Mouse (Mus musculus) intestine, embryonic 16.5 days (tissue): ENCODE results near the gene Snx1. TPM values are rescaled to one million over a fixed set of nuclear protein-coding genes. Genes with fewer than 3 reads are reported as not detected.

ENCODE experiments used
- ATAC-seq: fragments of 200-750 bp; cut with Nextera tagmentation; 2 replicates; pipeline ENCODE4 v1.8.0; 2017; ENCODE audit warnings: moderate TSS enrichment, moderate library complexity
- H3K27ac ChIP-seq: fragments of 300-500 bp; sonication (generic); 2 replicates; pipeline ENCODE4 v1.5.1; 2014; ENCODE audit warnings: mild to moderate bottlenecking, low read length
- H3K27me3 ChIP-seq: fragments of 300-500 bp; sonication (generic); replicated peaks from 2 replicates; pipeline ENCODE4 v1.6.1; 2014; ENCODE audit warnings: low read length, control low read depth, mixed read lengths; ENCODE audit not compliant: control insufficient read depth, insufficient read depth
- H3K36me3 ChIP-seq: fragments of 300-500 bp; sonication (generic); 2 replicates; pipeline ENCODE4 v1.6.1; 2014; ENCODE audit warnings: low read length, control low read depth; ENCODE audit not compliant: control insufficient read depth, insufficient read depth
- H3K4me1 ChIP-seq: fragments of 300-500 bp; sonication (generic); 2 replicates; pipeline ENCODE4 v1.6.1; 2014; ENCODE audit warnings: low read length, control low read depth, mixed read lengths; ENCODE audit not compliant: control insufficient read depth, insufficient read depth
- H3K4me2 ChIP-seq: fragments of 300-500 bp; sonication (generic); 2 replicates; pipeline ENCODE4 v1.6.1; 2014; ENCODE audit warnings: low read depth, low read length, control low read depth
- H3K4me3 ChIP-seq: fragments of 300-500 bp; sonication (generic); 2 replicates; pipeline ENCODE4 v1.5.1; 2014; ENCODE audit warnings: mild to moderate bottlenecking, low read length
- H3K9ac ChIP-seq: fragments of 300-500 bp; sonication (generic); 2 replicates; pipeline ENCODE4 v1.6.1; 2014; ENCODE audit warnings: low read depth, low read length
- H3K9me3 ChIP-seq: fragments of 300-500 bp; sonication (generic); 2 replicates; pipeline ENCODE4 v1.6.1; 2016; ENCODE audit warnings: low read length, control low read depth; ENCODE audit not compliant: control insufficient read depth
- WGBS: fragments of 180-500 bp; shearing (Covaris S2); extraction: QIAGEN DNeasy Blood & Tissue Kit; methylation state at CpG from one replicate; pipeline ENCODE4 v1.1.7; 2014; 5-methylcytosine and 5-hydroxymethylcytosine counted together
- polyA plus RNA-seq: library from polyadenylated mRNA; unstranded; fragments of >200 nt; fragmentation: Nextera tagmentation; extraction: Ambion mirVana; gene quantifications from 2 replicates; pipeline ENCODE4 v1.2.1, GENCODE M21; 2015

The Snx1 gene
- polyA plus RNA-seq, 1 experiment from 2014 or later, result 149 TPM

- no peaks in the 10 kb centered on the region for H3K36me3 ChIP-seq
- ATAC-seq, result no peak
Observed at GRCm38 (mm10) chr9:66121421-66121820, 5.0 kb downstream of the Snx1 start.

GRCm38 (mm10) chr9:66120945-66121344, 5.4 kb downstream of the Snx1 start:
- Histone ChIP-seq H3K4me2 (no peak overlapping the region), H3K4me3 (no peak overlapping the region), H3K9me3 (no peaks in the 10 kb centered on the region), H3K9ac (no peak overlapping the region), H3K27me3 (no peaks in the 10 kb centered on the region), H3K4me1 (peaks cover 18% of the 10 kb centered on the region), H3K36me3 (no peaks in the 10 kb centered on the region), H3K27ac (no peak overlapping the region)
- 73% methylated on average over 3 of the region's 3 CpGs for WGBS
- ATAC-seq, result no peak

More at GRCm38 (mm10) chr9:66121421-66121820, 5.0 kb downstream of the Snx1 start:
- Histone ChIP-seq H3K9me3 (no peaks in the 10 kb centered on the region), H3K27ac (no peak overlapping the region), H3K9ac (no peak overlapping the region), H3K27me3 (no peaks in the 10 kb centered on the region), H3K4me2 (no peak overlapping the region), H3K4me3 (no peak overlapping the region), H3K4me1 (peaks cover 18% of the 10 kb centered on the region)

- ATAC-seq, result no peak
- WGBS, result 87% methylated on average over 4 of the region's 4 CpGs
- no peak overlapping the region for H3K27ac ChIP-seq
- H3K4me1 ChIP-seq, result peaks cover 11% of the 10 kb centered on the region
- H3K4me3 ChIP-seq, result no peak overlapping the region
- H3K36me3 ChIP-seq, result no peaks in the 10 kb centered on the region
- H3K9me3 ChIP-seq, result no peaks in the 10 kb centered on the region
- H3K27me3 ChIP-seq, result no peaks in the 10 kb centered on the region
- H3K4me2 ChIP-seq, result no peak overlapping the region
- no peak overlapping the region for H3K9ac ChIP-seq
Observed at GRCm38 (mm10) chr9:66120106-66120505, 6.3 kb downstream of the Snx1 start.

- H3K27me3 ChIP-seq, result no peaks in the 10 kb centered on the region
- H3K9ac ChIP-seq, result no peak overlapping the region
- peaks cover 9% of the 10 kb centered on the region for H3K4me1 ChIP-seq
- no peak overlapping the region for H3K4me3 ChIP-seq
- no peak for ATAC-seq
- H3K4me2 ChIP-seq, result no peak overlapping the region
- H3K27ac ChIP-seq, result no peak overlapping the region
- no peaks in the 10 kb centered on the region for H3K36me3 ChIP-seq
- no peaks in the 10 kb centered on the region for H3K9me3 ChIP-seq
- 91% methylated on average over 2 of the region's 2 CpGs for WGBS
Observed at GRCm38 (mm10) chr9:66119498-66119897, 6.9 kb downstream of the Snx1 start.

- H3K4me1 ChIP-seq, result peaks cover 6% of the 10 kb centered on the region
- no peak overlapping the region for H3K27ac ChIP-seq
- no peak for ATAC-seq
- 62% methylated on average over 8 of the region's 8 CpGs for WGBS
- H3K4me2 ChIP-seq, result no peak overlapping the region
- no peaks in the 10 kb centered on the region for H3K36me3 ChIP-seq
- no peak overlapping the region for H3K4me3 ChIP-seq
- no peaks in the 10 kb centered on the region for H3K27me3 ChIP-seq
- H3K9me3 ChIP-seq, result no peaks in the 10 kb centered on the region
- H3K9ac ChIP-seq, result no peak overlapping the region
Observed at GRCm38 (mm10) chr9:66116890-66117289, 9.5 kb downstream of the Snx1 start.

GRCm38 (mm10) chr9:66114341-66114740, 12.0 kb downstream of the Snx1 start:
- no peaks in the 10 kb centered on the region for H3K36me3 ChIP-seq
- H3K27ac ChIP-seq, result no peak overlapping the region
- H3K4me2 ChIP-seq, result no peak overlapping the region
- no peak overlapping the region for H3K4me3 ChIP-seq
- peaks cover 6% of the 10 kb centered on the region for H3K4me1 ChIP-seq
- H3K9me3 ChIP-seq, result no peaks in the 10 kb centered on the region
- 93% methylated on average over 3 of the region's 3 CpGs for WGBS
- H3K9ac ChIP-seq, result no peak overlapping the region
- H3K27me3 ChIP-seq, result no peaks in the 10 kb centered on the region
- no peak for ATAC-seq

- Histone ChIP-seq H3K4me3 (no peak overlapping the region), H3K9me3 (no peaks in the 10 kb centered on the region), H3K9ac (no peak overlapping the region), H3K4me2 (no peak overlapping the region), H3K36me3 (0 out of 2 replicates have a peak, but pooled peaks cover 7% of the 10 kb centered on the region), H3K4me1 (no peaks in the 10 kb centered on the region), H3K27me3 (no peaks in the 10 kb centered on the region), H3K27ac (no peak overlapping the region)
- WGBS, result 81% methylated on average over 8 of the region's 8 CpGs
- ATAC-seq, result no peak
Observed at GRCm38 (mm10) chr9:66110611-66111379, 15.6 kb downstream of the Snx1 start.

- no peaks in the 10 kb centered on the region for H3K4me1 ChIP-seq
- 0 out of 2 replicates have a peak, but pooled peaks cover 7% of the 10 kb centered on the region for H3K36me3 ChIP-seq
- no peak overlapping the region for H3K4me2 ChIP-seq
- H3K4me3 ChIP-seq, result no peak overlapping the region
- no peak overlapping the region for H3K27ac ChIP-seq
- no peaks in the 10 kb centered on the region for H3K27me3 ChIP-seq
- H3K9ac ChIP-seq, result no peak overlapping the region
- WGBS, result 64% methylated on average over 8 of the region's 8 CpGs
- no peak for ATAC-seq
- H3K9me3 ChIP-seq, result no peaks in the 10 kb centered on the region
Observed at GRCm38 (mm10) chr9:66110126-66110525, 16.3 kb downstream of the Snx1 start.

- no peak overlapping the region for H3K27ac ChIP-seq
- ATAC-seq, result no peak
- H3K4me1 ChIP-seq, result no peaks in the 10 kb centered on the region
- 97% methylated on average over 1 of the region's 1 CpGs for WGBS
- H3K36me3 ChIP-seq, result 0 out of 2 replicates have a peak, but pooled peaks cover 7% of the 10 kb centered on the region
- no peaks in the 10 kb centered on the region for H3K27me3 ChIP-seq
- no peaks in the 10 kb centered on the region for H3K9me3 ChIP-seq
- no peak overlapping the region for H3K4me2 ChIP-seq
- H3K4me3 ChIP-seq, result no peak overlapping the region
- H3K9ac ChIP-seq, result no peak overlapping the region
Observed at GRCm38 (mm10) chr9:66109574-66109973, 16.8 kb downstream of the Snx1 start.

- Histone ChIP-seq H3K27ac (no peak overlapping the region), H3K36me3 (peaks cover 7% of the 10 kb centered on the region; the same call in 1 of the 2 replicates), H3K9ac (no peak overlapping the region), H3K9me3 (no peaks in the 10 kb centered on the region), H3K4me1 (no peaks in the 10 kb centered on the region), H3K4me3 (no peak overlapping the region), H3K4me2 (no peak overlapping the region), H3K27me3 (no peaks in the 10 kb centered on the region)
- ATAC-seq, result no peak
- 83% methylated on average over 8 of the region's 8 CpGs for WGBS
Observed at GRCm38 (mm10) chr9:66105168-66105567, 21.2 kb downstream of the Snx1 start.
